Mouse (Mus musculus): ENCODE measurements at regions not wholly inside any gene's neighbourhood (a gene's known extent, or its start where the extent isn't known, plus 50 kb on each side); places are given as distances from the start of the nearest gene placed in this dataset.

GRCm38 (mm10) chr10:109607121-109607520, 596.3 kb upstream of the Syt1 start:
- ATAC-seq (replicated peaks in 1 of 2; ENCODE audit: insufficient read depth in 1 of 2, low FRiP score in 2 of 2, low TSS enrichment in 1 of 2, low read depth in 1 of 2, poor library complexity in 2 of 2, severe bottlenecking in 2 of 2): no peak

GRCm38 (mm10) chr10:109603241-109603640, 592.5 kb upstream of the Syt1 start:
- ATAC-seq (replicated peaks in 1 of 2; ENCODE audit: insufficient read depth in 1 of 2, low FRiP score in 2 of 2, low TSS enrichment in 1 of 2, low read depth in 1 of 2, poor library complexity in 2 of 2, severe bottlenecking in 2 of 2): no peak

- ATAC-seq (replicated peaks in 1 of 2; ENCODE audit: insufficient read depth in 1 of 2, low FRiP score in 2 of 2, low TSS enrichment in 1 of 2, low read depth in 1 of 2, poor library complexity in 2 of 2, severe bottlenecking in 2 of 2): no peak
Observed at GRCm38 (mm10) chr10:109598604-109599003, 587.8 kb upstream of the Syt1 start.

GRCm38 (mm10) chr10:109573200-109573599, 562.4 kb upstream of the Syt1 start:
- ATAC-seq (replicated peaks in 1 of 2; ENCODE audit: insufficient read depth in 1 of 2, low FRiP score in 2 of 2, low TSS enrichment in 1 of 2, low read depth in 1 of 2, poor library complexity in 2 of 2, severe bottlenecking in 2 of 2): no peak

- no peak for ATAC-seq (replicated peaks in 1 of 2; ENCODE audit: insufficient read depth in 1 of 2, low FRiP score in 2 of 2, low TSS enrichment in 1 of 2, low read depth in 1 of 2, poor library complexity in 2 of 2, severe bottlenecking in 2 of 2)
Observed at GRCm38 (mm10) chr10:109569798-109570197, 559.0 kb upstream of the Syt1 start.

- ATAC-seq (replicated peaks in 1 of 2; ENCODE audit: insufficient read depth in 1 of 2, low FRiP score in 2 of 2, low TSS enrichment in 1 of 2, low read depth in 1 of 2, poor library complexity in 2 of 2, severe bottlenecking in 2 of 2): no peak
Observed at GRCm38 (mm10) chr10:109566675-109567074, 555.9 kb upstream of the Syt1 start.

- no peak for ATAC-seq (replicated peaks in 1 of 2; ENCODE audit: insufficient read depth in 1 of 2, low FRiP score in 2 of 2, low TSS enrichment in 1 of 2, low read depth in 1 of 2, poor library complexity in 2 of 2, severe bottlenecking in 2 of 2)
Observed at GRCm38 (mm10) chr10:109561638-109562037, 550.9 kb upstream of the Syt1 start.

- no peak for ATAC-seq (replicated peaks in 1 of 2; ENCODE audit: insufficient read depth in 1 of 2, low FRiP score in 2 of 2, low TSS enrichment in 1 of 2, low read depth in 1 of 2, poor library complexity in 2 of 2, severe bottlenecking in 2 of 2)
Observed at GRCm38 (mm10) chr10:109561094-109561493, 550.3 kb upstream of the Syt1 start.

GRCm38 (mm10) chr10:109543301-109543700, 532.5 kb upstream of the Syt1 start:
- no peak for ATAC-seq (replicated peaks in 1 of 2; ENCODE audit: insufficient read depth in 1 of 2, low FRiP score in 2 of 2, low TSS enrichment in 1 of 2, low read depth in 1 of 2, poor library complexity in 2 of 2, severe bottlenecking in 2 of 2)

- ATAC-seq (replicated peaks in 1 of 2; ENCODE audit: insufficient read depth in 1 of 2, low FRiP score in 2 of 2, low TSS enrichment in 1 of 2, low read depth in 1 of 2, poor library complexity in 2 of 2, severe bottlenecking in 2 of 2): no peak
Observed at GRCm38 (mm10) chr10:109540229-109540628, 529.4 kb upstream of the Syt1 start.

- no peak for ATAC-seq (replicated peaks in 1 of 2; ENCODE audit: insufficient read depth in 1 of 2, low FRiP score in 2 of 2, low TSS enrichment in 1 of 2, low read depth in 1 of 2, poor library complexity in 2 of 2, severe bottlenecking in 2 of 2)
Observed at GRCm38 (mm10) chr10:109528096-109528495, 517.3 kb upstream of the Syt1 start.

- no peak for ATAC-seq (replicated peaks in 1 of 2; ENCODE audit: insufficient read depth in 1 of 2, low FRiP score in 2 of 2, low TSS enrichment in 1 of 2, low read depth in 1 of 2, poor library complexity in 2 of 2, severe bottlenecking in 2 of 2)
Observed at GRCm38 (mm10) chr10:109521681-109522080, 510.9 kb upstream of the Syt1 start.

- no peak for ATAC-seq (replicated peaks in 1 of 2; ENCODE audit: insufficient read depth in 1 of 2, low FRiP score in 2 of 2, low TSS enrichment in 1 of 2, low read depth in 1 of 2, poor library complexity in 2 of 2, severe bottlenecking in 2 of 2)
Observed at GRCm38 (mm10) chr10:109517664-109518063, 506.9 kb upstream of the Syt1 start.

GRCm38 (mm10) chr10:109515225-109515624, 504.4 kb upstream of the Syt1 start:
- no peak for ATAC-seq (replicated peaks in 1 of 2; ENCODE audit: insufficient read depth in 1 of 2, low FRiP score in 2 of 2, low TSS enrichment in 1 of 2, low read depth in 1 of 2, poor library complexity in 2 of 2, severe bottlenecking in 2 of 2)

- no peak for ATAC-seq (replicated peaks in 1 of 2; ENCODE audit: insufficient read depth in 1 of 2, low FRiP score in 2 of 2, low TSS enrichment in 1 of 2, low read depth in 1 of 2, poor library complexity in 2 of 2, severe bottlenecking in 2 of 2)
Observed at GRCm38 (mm10) chr10:109510917-109511715, 500.3 kb upstream of the Syt1 start.

- no peak for ATAC-seq (replicated peaks in 1 of 2; ENCODE audit: insufficient read depth in 1 of 2, low FRiP score in 2 of 2, low TSS enrichment in 1 of 2, low read depth in 1 of 2, poor library complexity in 2 of 2, severe bottlenecking in 2 of 2)
Observed at GRCm38 (mm10) chr10:109508553-109508952, 497.8 kb upstream of the Syt1 start.

- no peak for ATAC-seq (replicated peaks in 1 of 2; ENCODE audit: insufficient read depth in 1 of 2, low FRiP score in 2 of 2, low TSS enrichment in 1 of 2, low read depth in 1 of 2, poor library complexity in 2 of 2, severe bottlenecking in 2 of 2)
Observed at GRCm38 (mm10) chr10:109507228-109507627, 496.4 kb upstream of the Syt1 start.

GRCm38 (mm10) chr10:109504683-109505082, 493.9 kb upstream of the Syt1 start:
- no peak for ATAC-seq (replicated peaks in 1 of 2; ENCODE audit: insufficient read depth in 1 of 2, low FRiP score in 2 of 2, low TSS enrichment in 1 of 2, low read depth in 1 of 2, poor library complexity in 2 of 2, severe bottlenecking in 2 of 2)

GRCm38 (mm10) chr10:109500861-109501260, 490.1 kb upstream of the Syt1 start:
- ATAC-seq (replicated peaks in 1 of 2; ENCODE audit: insufficient read depth in 1 of 2, low FRiP score in 2 of 2, low TSS enrichment in 1 of 2, low read depth in 1 of 2, poor library complexity in 2 of 2, severe bottlenecking in 2 of 2): no peak
